Mouse (Mus musculus) hindbrain, embryonic 10.5 days (tissue): Measurements from ENCODE around the gene Ap5b1. TPM values are rescaled to one million over a fixed set of nuclear protein-coding genes. Genes with fewer than 3 reads are reported as not detected.
A peak's percentile ranks its signal among the peaks of the same experiment; 100 is the strongest.

ENCODE experiments used
- DNase-seq: peaks from one replicate; pipeline ENCODE4 v3.0.0-alpha.2; 2017; ENCODE audit warnings: low spot score
- H3K27ac ChIP-seq: fragments of 300-500 bp; sonication (generic); 2 replicates; pipeline ENCODE4 v1.5.1; 2016; ENCODE audit warnings: mild to moderate bottlenecking, moderate library complexity
- H3K27me3 ChIP-seq: fragments of 300-500 bp; sonication (generic); 2 replicates; pipeline ENCODE4 v1.6.1; 2016; ENCODE audit warnings: mild to moderate bottlenecking; ENCODE audit not compliant: poor library complexity, insufficient read depth, severe bottlenecking
- H3K36me3 ChIP-seq: fragments of 300-500 bp; sonication (generic); 2 replicates; pipeline ENCODE4 v1.6.1; 2016; ENCODE audit warnings: mild to moderate bottlenecking, moderate library complexity
- H3K4me1 ChIP-seq: fragments of 300-500 bp; sonication (generic); replicated peaks from 2 replicates; pipeline ENCODE4 v1.6.1; 2016; ENCODE audit warnings: mild to moderate bottlenecking
- H3K4me3 ChIP-seq: fragments of 300-500 bp; sonication (generic); 2 replicates; pipeline ENCODE4 v1.5.1; 2016; ENCODE audit warnings: mild to moderate bottlenecking, moderate library complexity
- H3K9me3 ChIP-seq: fragments of 300-500 bp; sonication (generic); 2 replicates; pipeline ENCODE4 v1.6.1; 2016; ENCODE audit warnings: mild to moderate bottlenecking, moderate library complexity
- WGBS: fragments of 180-500 bp; shearing (Covaris S2); methylation state at CpG from one replicate; pipeline ENCODE4 v1.1.7; 2016; 5-methylcytosine and 5-hydroxymethylcytosine counted together
- polyA plus RNA-seq: library from polyadenylated mRNA; unstranded; fragments of >200 nt; fragmentation: Nextera tagmentation; extraction: Ambion mirVana; gene quantifications from 2 replicates; pipeline ENCODE4 v1.2.1, GENCODE M21; 2016

The Ap5b1 gene
- polyA plus RNA-seq, 1 experiment from 2014 or later, result 2.6 TPM

DNA sequence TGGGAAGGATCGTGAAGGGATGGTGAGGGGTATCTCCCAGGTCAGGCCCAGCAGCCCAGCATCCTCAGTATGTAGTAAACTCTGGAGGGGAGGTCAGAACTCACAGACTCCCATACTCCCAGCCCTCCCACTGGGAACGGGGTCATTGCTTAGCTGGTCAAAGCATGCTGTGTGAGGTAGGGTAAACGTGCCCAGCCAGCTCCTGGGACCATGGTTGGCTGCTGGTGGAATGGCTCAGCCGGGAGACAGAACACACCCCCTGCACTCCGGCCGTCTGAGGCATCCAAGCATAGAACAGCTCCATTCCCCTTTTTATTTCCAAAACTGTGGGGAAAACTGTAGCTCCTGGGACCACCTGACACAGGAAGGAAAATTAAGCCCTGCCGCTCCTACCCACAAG lies 9.7 kb upstream of the Ap5b1 start:
- H3K4me3 ChIP-seq, result no peak overlapping the region
- WGBS, result 38% methylated on average over 7 of the region's 7 CpGs
- H3K27me3 ChIP-seq, result peaks cover 98% of the 10 kb centered on the region
- H3K9me3 ChIP-seq, result no peaks in the 10 kb centered on the region
- peaks cover 31% of the 10 kb centered on the region for H3K4me1 ChIP-seq
- no peaks in the 10 kb centered on the region for H3K36me3 ChIP-seq
- no peak for DNase-seq
- H3K27ac ChIP-seq, result no peak overlapping the region

DNA sequence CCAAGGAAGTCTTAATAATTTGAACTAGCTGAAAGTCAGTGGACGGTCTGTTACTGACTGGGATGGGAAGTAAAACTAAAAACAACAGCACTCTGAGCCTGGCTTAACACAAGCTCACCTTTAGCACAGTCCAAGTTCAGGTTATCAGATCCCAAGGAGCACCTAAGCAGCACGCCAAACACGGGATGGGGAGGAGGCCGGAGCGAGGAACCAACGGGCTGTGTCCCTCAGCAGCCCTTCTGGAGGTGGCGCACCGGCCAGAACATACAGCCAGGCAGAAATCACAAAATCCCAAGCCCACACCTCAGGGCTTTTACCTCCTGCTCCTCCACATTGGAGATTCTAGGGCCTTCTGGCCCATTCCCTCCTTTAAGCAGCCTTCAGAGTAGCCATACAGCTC lies 9.1 kb upstream of the Ap5b1 start:
- WGBS, result 67% methylated on average over 8 of the region's 8 CpGs
- DNase-seq, result no peak
- peaks cover 98% of the 10 kb centered on the region for H3K27me3 ChIP-seq
- no peak overlapping the region for H3K27ac ChIP-seq
- peaks cover 31% of the 10 kb centered on the region for H3K4me1 ChIP-seq
- H3K36me3 ChIP-seq, result no peaks in the 10 kb centered on the region
- no peak overlapping the region; the same call in 1 of the 2 replicates for H3K4me3 ChIP-seq
- no peaks in the 10 kb centered on the region for H3K9me3 ChIP-seq

DNA sequence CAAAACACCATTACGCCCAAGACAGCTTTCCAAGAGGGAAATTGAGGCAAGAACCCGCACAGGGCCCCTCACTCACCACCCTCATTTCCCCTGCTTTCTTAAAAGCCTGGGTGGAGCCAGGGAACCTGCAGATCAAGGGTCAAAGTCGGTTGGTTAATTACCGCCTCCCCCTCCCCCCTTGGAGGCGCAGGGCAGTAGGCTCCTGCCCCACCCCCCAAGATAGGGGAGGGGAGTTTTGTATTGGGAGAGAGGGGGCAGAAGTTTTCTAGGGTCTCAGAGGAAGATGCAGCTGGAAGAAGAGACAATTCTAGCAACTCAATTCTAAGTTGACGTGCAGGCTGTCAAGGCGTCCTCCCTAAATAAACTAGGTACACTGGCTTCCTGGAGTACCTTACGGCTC lies 8.6 kb upstream of the Ap5b1 start:
- DNase-seq, result no peak
- WGBS, result 17% methylated on average over 8 of the region's 8 CpGs

DNA sequence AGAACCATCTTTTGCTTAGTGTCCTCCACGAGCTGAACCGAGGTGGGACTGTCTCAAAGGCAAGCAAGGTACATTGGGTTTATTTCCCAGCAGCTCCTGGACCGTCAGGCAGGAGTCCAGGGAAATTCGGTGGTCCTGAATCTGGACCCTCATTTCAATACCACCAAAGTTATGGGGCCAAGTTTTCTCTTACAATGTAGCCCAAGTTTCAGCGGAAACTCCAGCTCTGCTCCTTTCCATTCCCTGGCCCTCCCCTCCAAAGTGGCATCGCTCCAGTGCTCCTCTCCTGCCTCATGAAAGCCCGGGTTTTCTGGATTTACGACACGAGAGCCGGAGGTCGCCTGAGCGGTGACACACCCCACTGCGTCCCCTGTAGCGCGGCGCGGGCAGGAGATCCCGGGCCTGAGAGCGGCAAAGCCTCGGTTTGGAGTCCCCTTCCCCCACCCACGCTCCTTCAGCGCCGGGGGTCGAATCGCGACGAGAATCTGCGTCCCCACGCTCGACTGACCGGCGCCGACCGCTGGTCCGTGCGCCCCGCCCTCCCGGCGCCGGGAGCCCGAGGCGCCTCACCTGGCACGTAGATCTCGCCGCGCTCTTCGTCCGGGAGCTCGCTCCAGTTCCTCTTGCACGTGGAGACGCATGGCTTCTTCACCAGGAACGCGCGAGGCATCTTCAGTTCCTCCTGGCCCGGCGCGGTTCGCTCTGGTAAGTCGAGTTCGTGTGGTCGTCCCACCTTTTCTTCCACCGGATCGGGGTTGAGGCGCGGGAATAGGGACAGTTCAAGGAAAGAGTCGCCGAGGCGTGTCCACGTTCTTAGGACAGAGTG lies 8.0 kb upstream of the Ap5b1 start:
- WGBS, result 1% methylated on average over 69 of the region's 69 CpGs
- H3K27ac ChIP-seq, result no peak overlapping the region
- H3K9me3 ChIP-seq, result no peaks in the 10 kb centered on the region
- peaks cover 100% of the 10 kb centered on the region for H3K27me3 ChIP-seq
- peak; percentile 30 for DNase-seq
- H3K4me1 ChIP-seq, result peaks cover 31% of the 10 kb centered on the region
- no peaks in the 10 kb centered on the region for H3K36me3 ChIP-seq
- peak overlapping the region; percentile 47 for H3K4me3 ChIP-seq

More for the DNA sequence above, 8.6 kb upstream of the Ap5b1 start:
- H3K27ac ChIP-seq, result no peak overlapping the region
- peaks cover 98% of the 10 kb centered on the region for H3K27me3 ChIP-seq
- H3K4me1 ChIP-seq, result peaks cover 31% of the 10 kb centered on the region
- no peaks in the 10 kb centered on the region for H3K9me3 ChIP-seq
- no peaks in the 10 kb centered on the region for H3K36me3 ChIP-seq
- peak overlapping the region; percentile 47 for H3K4me3 ChIP-seq

DNA sequence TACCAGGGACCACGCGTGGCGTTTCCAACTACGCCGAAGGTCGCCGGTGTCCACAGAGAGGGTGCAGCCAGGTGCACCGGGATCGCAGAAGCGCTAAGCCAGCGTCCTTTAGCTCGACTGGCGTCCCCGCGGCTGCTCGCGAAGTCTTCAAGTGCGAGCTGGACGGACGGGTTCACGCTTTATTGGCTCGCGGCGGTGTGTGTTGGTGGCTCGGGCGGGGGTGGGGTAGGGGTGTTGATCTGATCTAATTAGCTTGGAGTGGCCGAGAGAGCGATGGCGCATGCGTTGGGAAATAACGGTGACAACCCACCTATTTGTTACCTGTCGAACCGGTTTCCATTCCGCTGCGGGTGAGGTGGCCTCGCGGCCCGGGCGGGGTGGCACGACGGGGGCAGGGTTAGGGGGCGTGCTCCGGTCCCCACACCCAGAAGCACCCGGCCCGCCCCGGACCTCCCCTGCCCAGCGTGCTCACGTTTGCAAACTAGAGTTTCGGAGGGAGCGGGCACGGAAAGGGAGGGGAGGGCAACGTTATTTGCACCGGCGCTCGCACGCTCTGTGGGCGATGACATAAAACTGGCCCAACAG lies 7.3 kb upstream of the Ap5b1 start, which contains the start of gene Ovol1:
TSS of gene Ovol1 (minus strand) at position 190 of the 585 bp plus-strand sequence.
- no peaks in the 10 kb centered on the region for H3K36me3 ChIP-seq
- H3K4me3 ChIP-seq, result peak within 1 kb of the TSS; percentile 47
- peaks cover 31% of the 10 kb centered on the region for H3K4me1 ChIP-seq
- under 1% methylated on average over 57 of the region's 57 CpGs for WGBS
- no peaks in the 10 kb centered on the region for H3K9me3 ChIP-seq
- peak; percentile 47 for DNase-seq
- H3K27ac ChIP-seq, result no peak within 1 kb of the TSS
- peaks cover 100% of the 10 kb centered on the region for H3K27me3 ChIP-seq

DNA sequence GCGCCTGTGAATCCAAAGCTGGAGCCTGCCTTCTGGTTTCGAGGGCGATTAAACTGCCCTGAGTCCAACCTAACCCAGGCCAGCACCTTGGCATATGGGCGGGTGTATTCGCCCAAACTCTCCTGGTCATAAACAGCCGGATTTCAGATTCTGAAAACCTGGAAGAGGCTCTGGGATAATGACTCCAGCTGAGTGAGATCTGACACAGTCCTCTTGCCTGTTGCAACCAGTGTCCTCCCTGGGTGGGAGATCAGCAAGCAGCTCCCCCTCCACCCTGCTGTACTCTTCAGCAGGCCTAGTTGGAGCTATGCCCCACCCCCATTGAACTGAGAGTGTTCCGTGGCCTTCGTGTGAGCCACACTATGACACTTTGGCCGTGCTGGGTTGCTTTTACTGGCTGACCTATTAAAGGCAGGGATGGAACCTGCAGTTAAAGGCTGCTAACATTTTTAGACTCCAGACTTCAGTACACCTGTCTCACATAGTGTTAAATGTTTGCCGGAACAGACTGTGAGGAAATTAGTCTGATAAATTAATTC lies 6.5 kb upstream of the Ap5b1 start:
- DNase-seq, result peak; percentile 23
- Histone ChIP-seq H3K4me1 (peaks cover 33% of the 10 kb centered on the region), H3K36me3 (no peaks in the 10 kb centered on the region), H3K9me3 (no peaks in the 10 kb centered on the region), H3K27me3 (peaks cover 100% of the 10 kb centered on the region), H3K27ac (no peak overlapping the region), H3K4me3 (peak overlapping the region; percentile 47)
- 17% methylated on average over 10 of the region's 10 CpGs for WGBS

DNA sequence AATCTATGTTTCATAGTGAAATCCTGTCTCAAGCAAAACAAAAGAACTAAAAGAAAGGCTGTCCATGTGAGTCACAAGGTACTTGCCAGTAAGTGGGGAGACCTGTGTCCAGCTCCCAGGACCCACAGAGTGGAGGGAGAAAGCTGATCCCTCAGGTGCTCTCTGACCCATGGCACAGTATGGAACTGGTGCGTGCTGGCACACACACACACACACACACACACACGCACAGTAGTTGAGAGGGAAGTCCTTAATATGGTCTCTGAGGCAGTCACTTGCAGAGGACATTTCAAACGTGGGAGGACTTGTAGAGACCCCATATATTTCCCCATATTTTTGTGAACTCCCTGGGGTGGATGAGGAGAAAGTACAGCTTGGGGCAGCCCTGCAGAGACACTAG lies 5.9 kb upstream of the Ap5b1 start:
- Histone ChIP-seq H3K4me3 (no peak overlapping the region), H3K27me3 (peaks cover 100% of the 10 kb centered on the region), H3K4me1 (peaks cover 39% of the 10 kb centered on the region), H3K9me3 (no peaks in the 10 kb centered on the region), H3K36me3 (no peaks in the 10 kb centered on the region), H3K27ac (no peak overlapping the region)
- WGBS, result 68% methylated on average over 3 of the region's 3 CpGs
- DNase-seq, result no peak

DNA sequence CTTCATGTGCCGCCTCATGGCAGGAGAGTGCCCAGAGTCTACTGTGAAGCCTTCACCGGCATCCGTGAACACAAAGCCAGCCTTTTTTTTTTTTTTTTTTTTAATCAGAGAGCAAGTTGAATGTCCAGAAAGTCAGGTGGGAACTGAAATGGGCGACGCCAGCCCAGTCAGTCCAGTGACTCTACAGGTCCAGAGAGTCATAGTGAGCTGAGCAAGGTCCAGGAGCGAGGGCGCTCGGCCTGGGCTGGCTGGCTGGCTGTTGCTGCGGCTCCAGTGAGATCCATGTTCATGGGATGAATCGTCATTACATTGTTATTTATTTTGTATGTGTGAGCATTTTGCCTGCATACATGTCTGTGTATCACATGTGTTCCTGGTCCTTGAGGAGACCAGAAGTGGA lies 5.0 kb upstream of the Ap5b1 start:
- no peaks in the 10 kb centered on the region for H3K9me3 ChIP-seq
- no peak overlapping the region for H3K27ac ChIP-seq
- DNase-seq, result no peak
- WGBS, result 93% methylated on average over 10 of the region's 10 CpGs
- no peaks in the 10 kb centered on the region for H3K36me3 ChIP-seq
- no peak overlapping the region for H3K4me3 ChIP-seq
- peaks cover 48% of the 10 kb centered on the region for H3K4me1 ChIP-seq
- H3K27me3 ChIP-seq, result peaks cover 94% of the 10 kb centered on the region

DNA sequence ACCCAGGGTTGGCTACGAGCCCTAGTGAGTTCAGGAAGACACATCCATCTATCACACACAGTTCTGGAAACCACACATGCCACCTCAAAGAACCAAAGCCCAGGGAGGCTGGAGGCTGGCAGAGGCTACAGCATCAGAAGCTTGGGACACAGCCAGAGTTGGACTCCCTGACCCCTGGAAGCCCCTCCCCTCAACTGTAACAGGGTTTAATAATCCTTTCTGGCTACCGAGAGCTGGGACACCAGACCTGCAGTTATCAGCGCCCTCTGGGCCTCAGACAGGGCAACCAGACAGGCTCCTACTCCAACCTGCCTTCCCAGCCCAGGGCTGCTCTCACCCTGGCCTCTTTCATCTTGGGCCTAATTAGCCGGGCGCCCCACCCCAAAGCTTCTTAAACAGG lies 1.5 kb upstream of the Ap5b1 start:
- H3K36me3 ChIP-seq, result peaks cover 12% of the 10 kb centered on the region; the same call in 1 of the 2 replicates
- H3K4me3 ChIP-seq, result no peak overlapping the region; the same call in 1 of the 2 replicates
- no peaks in the 10 kb centered on the region for H3K9me3 ChIP-seq
- peak overlapping the region; percentile 23; the same call in 1 of the 2 replicates for H3K27ac ChIP-seq
- peaks cover 38% of the 10 kb centered on the region for H3K4me1 ChIP-seq
- peaks cover 81% of the 10 kb centered on the region for H3K27me3 ChIP-seq
- 55% methylated on average over 5 of the region's 5 CpGs for WGBS
- no peak for DNase-seq

DNA sequence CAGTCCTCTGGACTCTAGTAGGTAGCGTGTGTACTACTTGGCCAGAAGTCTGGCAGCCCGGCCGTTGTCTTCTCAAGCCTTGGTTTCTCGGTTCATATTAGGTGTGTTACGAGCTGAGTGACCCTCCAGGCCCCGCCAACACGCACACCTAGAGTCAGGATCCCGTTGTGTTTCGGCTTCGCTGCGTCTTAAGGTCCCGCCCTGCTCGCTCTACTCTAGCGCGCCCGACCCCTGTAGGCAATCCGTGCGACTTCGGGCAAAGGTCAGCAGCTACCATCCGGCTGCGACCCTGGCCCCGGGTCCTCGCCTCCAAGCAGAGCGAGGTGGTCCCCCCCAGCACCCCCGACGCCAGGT lies 668 bp upstream of the Ap5b1 start:
- Histone ChIP-seq H3K4me1 (peaks cover 38% of the 10 kb centered on the region), H3K27me3 (peaks cover 72% of the 10 kb centered on the region)
- 2% methylated on average over 26 of the region's 26 CpGs for WGBS

DNA sequence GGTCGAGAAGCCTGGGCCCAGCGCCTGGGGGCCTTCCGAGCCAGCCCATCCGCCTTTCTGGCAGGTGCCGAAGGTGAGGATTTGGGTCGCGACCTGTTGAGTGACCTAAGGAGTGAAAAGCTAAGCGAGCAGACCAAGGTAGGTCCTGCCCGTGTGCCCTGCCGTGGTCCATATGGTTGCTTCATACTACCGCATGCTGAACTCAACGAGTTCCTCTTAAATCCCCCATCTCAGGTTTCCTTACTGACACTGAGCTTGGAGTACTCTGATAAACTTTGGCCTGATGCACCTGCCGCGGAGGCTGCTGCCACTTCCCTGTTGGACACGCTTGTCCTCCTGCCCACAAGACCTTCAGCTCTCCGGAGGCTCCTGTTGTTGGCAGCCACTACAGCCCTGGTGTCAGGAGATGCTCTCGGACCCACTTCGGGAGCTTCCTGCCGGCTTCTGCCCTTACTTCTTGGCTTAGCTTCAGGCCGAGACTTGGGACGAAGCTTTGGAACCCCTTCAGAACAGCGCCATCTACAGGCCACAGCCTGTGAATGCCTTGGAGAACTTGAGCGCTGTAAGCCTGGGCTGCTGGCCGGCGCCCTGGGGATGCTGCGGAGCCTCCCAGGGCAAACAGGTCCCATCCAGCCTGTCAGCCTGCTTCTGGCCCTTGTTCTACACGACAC lies 780 bp downstream of the Ap5b1 start:
- no peaks in the 10 kb centered on the region for H3K9me3 ChIP-seq
- 11% methylated on average over 27 of the region's 27 CpGs for WGBS
- peak overlapping the region; percentile 81 for H3K4me3 ChIP-seq
- peaks cover 38% of the 10 kb centered on the region for H3K4me1 ChIP-seq
- DNase-seq, result peak; percentile 86
- H3K27ac ChIP-seq, result peak overlapping the region; percentile 92
- H3K36me3 ChIP-seq, result peaks cover 12% of the 10 kb centered on the region; the same call in 1 of the 2 replicates
- H3K27me3 ChIP-seq, result peaks cover 58% of the 10 kb centered on the region

More for the DNA sequence above, 668 bp upstream of the Ap5b1 start:
- no peak for DNase-seq
- peak overlapping the region; percentile 92 for H3K27ac ChIP-seq
- H3K4me3 ChIP-seq, result peak overlapping the region; percentile 81
- H3K9me3 ChIP-seq, result no peaks in the 10 kb centered on the region
- H3K36me3 ChIP-seq, result peaks cover 12% of the 10 kb centered on the region; the same call in 1 of the 2 replicates

DNA sequence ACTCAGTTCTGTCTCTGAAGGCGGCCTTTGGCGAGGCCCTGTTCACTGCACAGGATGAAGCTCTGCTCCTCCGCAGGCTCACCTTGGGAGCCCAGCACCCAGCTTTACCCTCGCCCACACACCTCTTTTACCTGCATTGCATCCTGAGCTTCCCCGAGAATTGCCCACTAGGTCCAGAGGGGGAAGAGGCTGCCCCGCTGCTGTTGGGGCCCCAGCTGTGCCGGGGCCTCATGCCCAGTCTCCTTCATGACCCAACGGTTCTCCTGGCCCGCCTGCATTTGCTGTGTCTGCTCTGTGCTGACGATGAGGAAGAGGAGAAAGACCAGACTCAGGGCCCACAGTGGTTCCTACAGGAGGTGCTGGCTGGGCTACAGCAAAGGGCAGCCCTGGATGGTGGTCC lies 1.7 kb downstream of the Ap5b1 start:
- no peak for DNase-seq
- H3K27ac ChIP-seq, result peak overlapping the region; percentile 59; the same call in 1 of the 2 replicates
- peak overlapping the region; percentile 81; the same call in 1 of the 2 replicates for H3K4me3 ChIP-seq
- no peaks in the 10 kb centered on the region for H3K9me3 ChIP-seq
- peaks cover 12% of the 10 kb centered on the region; the same call in 1 of the 2 replicates for H3K36me3 ChIP-seq
- peaks cover 48% of the 10 kb centered on the region for H3K27me3 ChIP-seq
- WGBS, result 80% methylated on average over 10 of the region's 10 CpGs
- peaks cover 38% of the 10 kb centered on the region for H3K4me1 ChIP-seq
